Mouse (Mus musculus): ENCODE measurements at regions not wholly inside any gene's neighbourhood (a gene's known extent, or its start where the extent isn't known, plus 50 kb on each side); places are given as distances from the start of the nearest gene placed in this dataset.

- no peak for TF ChIP-seq CTCF (IDR thresholded peaks at IDR 0.05; ENCODE audit: borderline replicate concordance, insufficient read depth, low read length)
- TF ChIP-seq POLR2A (IDR thresholded peaks at IDR 0.05; ENCODE audit: low read depth, low read length): no peak
These were observed 88.8 kb upstream of the Zkscan2 start for GRCm38 (mm10) chr7:123589099-123589498.
